Mouse (Mus musculus): ENCODE measurements at regions not wholly inside any gene's neighbourhood (a gene's known extent, or its start where the extent isn't known, plus 50 kb on each side); places are given as distances from the start of the nearest gene placed in this dataset.

DNA sequence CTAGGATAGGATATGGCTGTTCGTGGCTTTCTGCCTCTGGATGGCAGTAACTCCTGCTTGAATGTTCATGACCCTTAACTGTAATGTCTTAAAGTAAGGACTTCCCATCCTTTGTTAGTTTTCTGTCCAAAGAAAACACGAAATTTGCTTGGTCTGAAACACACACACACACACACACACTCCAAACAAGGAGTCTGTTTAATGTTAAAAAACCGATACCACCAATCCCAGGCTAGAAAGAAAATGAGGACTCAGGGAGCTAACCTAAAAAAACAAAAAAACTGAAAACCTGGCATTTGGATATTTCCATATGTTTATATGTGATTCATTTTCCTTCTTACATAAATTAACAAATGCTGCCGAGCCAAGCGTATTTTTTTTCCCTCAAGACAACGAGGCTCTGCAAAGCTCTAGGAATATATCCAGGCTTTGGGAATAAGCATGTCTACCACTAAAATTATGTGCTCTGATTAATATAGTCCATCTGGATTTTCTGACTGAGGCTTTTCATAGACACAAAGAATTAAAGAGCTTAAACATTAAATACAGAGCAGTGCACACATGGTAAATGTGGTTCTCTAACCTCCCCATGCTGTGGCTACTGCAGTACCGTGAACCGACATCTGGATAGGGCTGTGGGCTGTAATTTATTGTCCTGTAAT, 372.0 kb upstream of the Nr5a2 start:
- no peak overlapping the region for H3K4me3 ChIP-seq (ENCODE audit: low read depth, low read length)
- TF ChIP-seq CTCF (IDR thresholded peaks at IDR 0.05; ENCODE audit: low read depth) (0 out of 2 replicates have a peak, but pooled peaks have one; percentile 14), EP300 (IDR thresholded peaks at IDR 0.05; ENCODE audit: low read depth) (no peak)
- no peak overlapping the region for H3K9ac ChIP-seq (replicated peaks)
- H3K27ac ChIP-seq (ENCODE audit: low read depth): no peak overlapping the region
- no peak overlapping the region for H3K4me2 ChIP-seq (ENCODE audit: low read depth, low read length)
- 65% methylated on average over 8 of the region's 8 CpGs for WGBS (ENCODE audit: insufficient replicate concordance)
- no peaks in the 10 kb centered on the region for H3K27me3 ChIP-seq (ENCODE audit: insufficient read depth, low read length)
- H3K4me1 ChIP-seq (ENCODE audit: insufficient read depth): no peaks in the 10 kb centered on the region
- no peaks in the 10 kb centered on the region for H3K9me3 ChIP-seq (ENCODE audit: low read length)
- ATAC-seq: no peak
- no peaks in the 10 kb centered on the region for H3K36me3 ChIP-seq (replicated peaks; ENCODE audit: insufficient read depth, low read length)
- DNase-seq: no peak

DNA sequence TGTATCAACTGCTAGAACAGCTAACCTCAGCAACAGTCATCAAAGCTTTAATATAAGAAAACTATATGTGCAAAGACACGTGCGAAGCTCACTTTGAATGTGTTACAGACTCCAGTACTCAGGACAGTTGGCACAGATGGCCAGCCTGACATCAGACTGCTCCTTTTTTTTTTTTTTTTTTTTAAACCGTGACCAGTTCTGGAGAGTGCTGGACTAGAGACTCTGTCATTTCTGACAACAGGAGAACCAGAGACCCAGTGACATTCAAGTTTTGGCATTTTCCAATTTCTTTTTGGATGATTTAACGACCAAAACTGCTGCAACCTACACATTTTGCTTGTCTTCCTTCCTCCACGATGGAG, 371.5 kb upstream of the Nr5a2 start:
- no peak for DNase-seq
- TF ChIP-seq CTCF (IDR thresholded peaks at IDR 0.05; ENCODE audit: low read depth) (no peak), EP300 (IDR thresholded peaks at IDR 0.05; ENCODE audit: low read depth) (no peak)
- no peak overlapping the region for H3K4me3 ChIP-seq (ENCODE audit: low read depth, low read length)
- H3K4me2 ChIP-seq (ENCODE audit: low read depth, low read length): no peak overlapping the region
- H3K4me1 ChIP-seq (ENCODE audit: insufficient read depth): no peaks in the 10 kb centered on the region
- no peaks in the 10 kb centered on the region for H3K27me3 ChIP-seq (ENCODE audit: insufficient read depth, low read length)
- ATAC-seq: no peak
- no peaks in the 10 kb centered on the region for H3K36me3 ChIP-seq (replicated peaks; ENCODE audit: insufficient read depth, low read length)
- H3K9ac ChIP-seq (replicated peaks): no peak overlapping the region
- WGBS (ENCODE audit: insufficient replicate concordance): 48% methylated on average over 5 of the region's 5 CpGs
- H3K27ac ChIP-seq (ENCODE audit: low read depth): no peak overlapping the region
- no peaks in the 10 kb centered on the region for H3K9me3 ChIP-seq (ENCODE audit: low read length)

DNA sequence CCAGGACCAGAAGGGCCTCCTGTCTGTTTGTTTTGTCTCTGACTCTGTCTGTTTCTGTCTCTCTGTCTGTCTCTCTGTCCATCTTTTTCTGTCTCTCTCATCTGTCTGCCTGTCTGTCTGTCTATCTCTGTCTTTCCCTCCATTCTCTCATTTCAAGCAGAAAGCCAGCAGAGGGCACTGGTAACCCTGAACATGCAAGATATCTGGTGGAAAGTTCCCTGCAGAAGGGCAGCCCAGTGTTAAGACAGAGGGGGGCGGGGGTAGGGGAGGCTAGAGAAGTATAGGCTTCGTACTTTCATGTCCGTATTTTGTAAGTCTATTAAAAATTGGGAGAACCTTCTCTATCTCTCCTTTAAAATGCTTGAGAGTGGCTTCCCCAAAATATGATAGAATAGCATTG, 370.4 kb upstream of the Nr5a2 start:
- Histone ChIP-seq H3K9me3 (ENCODE audit: low read length) (no peaks in the 10 kb centered on the region), H3K27me3 (ENCODE audit: insufficient read depth, low read length) (no peaks in the 10 kb centered on the region), H3K27ac (ENCODE audit: low read depth) (no peak overlapping the region), H3K4me3 (ENCODE audit: low read depth, low read length) (no peak overlapping the region), H3K36me3 (replicated peaks; ENCODE audit: insufficient read depth, low read length) (no peaks in the 10 kb centered on the region), H3K4me2 (ENCODE audit: low read depth, low read length) (no peak overlapping the region), H3K4me1 (ENCODE audit: insufficient read depth) (no peaks in the 10 kb centered on the region), H3K9ac (replicated peaks) (no peak overlapping the region)
- DNase-seq (peak; percentile 36), ATAC-seq (no peak)
- TF ChIP-seq CTCF (IDR thresholded peaks at IDR 0.05; ENCODE audit: low read depth): peak; percentile 63
- TF ChIP-seq EP300 (IDR thresholded peaks at IDR 0.05; ENCODE audit: low read depth): no peak
- WGBS (ENCODE audit: insufficient replicate concordance): 31% methylated on average over 3 of the region's 3 CpGs

- TF ChIP-seq CTCF (IDR thresholded peaks at IDR 0.05; ENCODE audit: low read depth) (peak; percentile 61), EP300 (IDR thresholded peaks at IDR 0.05; ENCODE audit: low read depth) (no peak)
- no peaks in the 10 kb centered on the region for H3K4me1 ChIP-seq (ENCODE audit: insufficient read depth)
- no peaks in the 10 kb centered on the region for H3K36me3 ChIP-seq (replicated peaks; ENCODE audit: insufficient read depth, low read length)
- no peaks in the 10 kb centered on the region for H3K9me3 ChIP-seq (ENCODE audit: low read length)
- 46% methylated on average over 8 of the region's 8 CpGs for WGBS (ENCODE audit: insufficient replicate concordance)
- ATAC-seq (no peak), DNase-seq (peak; percentile 33)
- H3K9ac ChIP-seq (replicated peaks): no peak overlapping the region
- no peak overlapping the region for H3K4me3 ChIP-seq (ENCODE audit: low read depth, low read length)
- no peak overlapping the region for H3K4me2 ChIP-seq (ENCODE audit: low read depth, low read length)
- no peaks in the 10 kb centered on the region for H3K27me3 ChIP-seq (ENCODE audit: insufficient read depth, low read length)
- no peak overlapping the region for H3K27ac ChIP-seq (ENCODE audit: low read depth)
Observed at GRCm38 (mm10) chr1:137323884-137324594, 363.8 kb upstream of the Nr5a2 start.

DNA sequence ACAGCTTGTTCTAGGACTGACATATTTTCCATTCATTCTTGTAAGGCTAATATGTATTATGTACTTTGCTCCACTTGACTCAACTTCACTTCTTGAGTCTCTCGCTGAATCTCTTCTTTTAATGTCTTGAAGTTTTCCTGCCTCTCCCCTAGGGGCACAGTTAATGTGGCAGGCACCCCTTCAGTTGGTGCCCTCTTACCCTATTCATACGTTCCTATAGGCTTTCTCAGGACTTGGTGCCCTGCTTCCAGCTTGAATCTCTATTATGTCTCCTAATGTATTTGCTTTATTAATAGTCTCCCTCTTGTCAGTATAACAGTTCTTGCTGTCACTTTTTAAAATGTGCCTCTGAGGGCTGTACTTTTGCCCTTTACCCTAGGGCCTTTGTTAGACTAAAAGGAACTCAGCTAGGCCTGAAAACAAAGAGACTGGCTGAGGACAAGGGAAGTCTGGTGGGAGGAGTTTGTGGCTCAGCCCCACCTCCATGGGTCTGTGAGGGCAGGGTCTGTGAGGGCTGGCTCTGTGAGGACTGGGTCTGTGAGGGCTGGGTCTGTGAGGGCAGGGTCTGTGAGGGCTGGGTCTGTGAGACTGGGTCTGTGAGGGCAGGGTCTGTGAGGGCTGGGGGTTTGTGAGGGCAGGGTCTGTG, 362.9 kb upstream of the Nr5a2 start:
- H3K4me2 ChIP-seq (ENCODE audit: low read depth, low read length): no peak overlapping the region
- no peaks in the 10 kb centered on the region for H3K27me3 ChIP-seq (ENCODE audit: insufficient read depth, low read length)
- H3K27ac ChIP-seq (ENCODE audit: low read depth): no peak overlapping the region
- H3K36me3 ChIP-seq (replicated peaks; ENCODE audit: insufficient read depth, low read length): no peaks in the 10 kb centered on the region
- WGBS (ENCODE audit: insufficient replicate concordance): 66% methylated on average over 2 of the region's 2 CpGs
- 0 out of 2 replicates have a peak overlapping the region, but pooled peaks have one; percentile 21 for H3K9ac ChIP-seq (replicated peaks)
- no peak overlapping the region for H3K4me3 ChIP-seq (ENCODE audit: low read depth, low read length)
- no peaks in the 10 kb centered on the region for H3K4me1 ChIP-seq (ENCODE audit: insufficient read depth)
- H3K9me3 ChIP-seq (ENCODE audit: low read length): no peaks in the 10 kb centered on the region
- DNase-seq (no peak), ATAC-seq (no peak)
- TF ChIP-seq CTCF (IDR thresholded peaks at IDR 0.05; ENCODE audit: low read depth) (no peak), EP300 (IDR thresholded peaks at IDR 0.05; ENCODE audit: low read depth) (no peak)

DNA sequence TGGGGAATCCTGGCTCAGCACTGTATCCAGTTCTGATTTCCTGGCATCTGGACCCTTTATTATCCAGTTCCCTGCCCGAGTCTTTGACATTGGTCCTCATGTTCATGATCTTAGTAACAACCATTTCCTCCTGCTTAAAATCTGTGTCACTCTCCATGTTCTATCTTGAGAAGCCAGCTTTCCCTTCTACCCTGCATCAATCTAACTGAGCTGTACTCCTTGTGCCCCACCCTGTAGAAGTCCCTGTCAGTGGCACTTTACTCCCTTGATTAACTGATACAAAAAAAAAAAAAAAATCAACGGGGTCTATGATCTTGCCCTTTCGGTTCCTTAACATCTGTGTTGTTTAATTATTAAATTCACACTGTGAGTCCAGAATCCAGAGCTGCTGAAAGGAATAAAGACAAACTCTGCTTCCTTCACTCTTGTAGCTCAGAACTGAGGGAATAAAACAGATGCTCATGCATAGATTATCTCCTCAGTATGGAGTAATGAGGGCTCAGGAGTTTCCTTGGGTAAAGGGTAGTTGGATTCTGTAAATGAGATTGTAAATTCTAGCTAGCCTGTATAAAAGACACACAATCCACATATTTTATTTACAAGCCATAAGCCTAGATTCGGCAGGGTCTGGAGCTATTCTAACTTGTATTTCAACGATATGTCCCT, 342.6 kb upstream of the Nr5a2 start:
- Histone ChIP-seq H3K9ac (replicated peaks) (no peak overlapping the region), H3K4me3 (ENCODE audit: low read depth, low read length) (no peak overlapping the region), H3K4me2 (ENCODE audit: low read depth, low read length) (no peak overlapping the region), H3K9me3 (ENCODE audit: low read length) (no peaks in the 10 kb centered on the region), H3K36me3 (replicated peaks; ENCODE audit: insufficient read depth, low read length) (no peaks in the 10 kb centered on the region), H3K27me3 (ENCODE audit: insufficient read depth, low read length) (no peaks in the 10 kb centered on the region), H3K27ac (ENCODE audit: low read depth) (no peak overlapping the region), H3K4me1 (ENCODE audit: insufficient read depth) (no peaks in the 10 kb centered on the region)
- 81% methylated on average over 5 of the region's 5 CpGs for WGBS (ENCODE audit: insufficient replicate concordance)
- DNase-seq (no peak), ATAC-seq (no peak)
- TF ChIP-seq CTCF (IDR thresholded peaks at IDR 0.05; ENCODE audit: low read depth) (no peak), EP300 (IDR thresholded peaks at IDR 0.05; ENCODE audit: low read depth) (no peak)
